Mouse (Mus musculus) adrenal gland, postnatal 36 days (tissue): ENCODE results near the gene Crhr2. TPM values are rescaled to one million over a fixed set of nuclear protein-coding genes. Genes with fewer than 3 reads are reported as not detected.

ENCODE experiments used
- DNase-seq, 2 experiments: peaks; one replicate each; pipeline ENCODE4 v3.0.0; 2021; ENCODE audit warnings: mixed read lengths in 1 of 2
- total RNA-seq, 2 experiments: library from RNA; stranded (reverse); gene quantifications; 2 replicates each; pipeline ENCODE4 v1.2.3; 2021

Crhr2 gene
- total RNA-seq, 2 experiments from 2014 or later, result not detected

DNA sequence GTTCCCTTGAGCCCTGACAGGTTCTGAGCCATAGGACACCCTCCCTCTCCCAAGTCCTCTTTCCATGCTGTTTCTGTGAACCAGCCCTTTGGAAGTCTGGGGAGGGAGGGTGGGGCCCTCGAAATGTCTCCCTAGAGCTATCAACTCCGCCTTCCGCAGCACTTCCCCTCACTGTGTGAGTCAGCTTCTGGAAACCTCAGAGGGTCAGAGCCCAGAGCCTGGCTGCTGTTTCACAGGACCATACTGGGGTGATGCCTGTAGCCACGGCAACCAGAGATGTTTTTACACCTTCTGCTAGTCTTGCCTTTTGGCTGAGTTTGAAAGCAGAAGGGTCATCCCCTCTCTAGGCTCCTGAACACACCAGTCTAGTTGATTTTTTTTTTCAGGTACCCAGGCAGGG, 9.8 kb downstream of the Crhr2 start:
- DNase-seq, result no peak

DNA sequence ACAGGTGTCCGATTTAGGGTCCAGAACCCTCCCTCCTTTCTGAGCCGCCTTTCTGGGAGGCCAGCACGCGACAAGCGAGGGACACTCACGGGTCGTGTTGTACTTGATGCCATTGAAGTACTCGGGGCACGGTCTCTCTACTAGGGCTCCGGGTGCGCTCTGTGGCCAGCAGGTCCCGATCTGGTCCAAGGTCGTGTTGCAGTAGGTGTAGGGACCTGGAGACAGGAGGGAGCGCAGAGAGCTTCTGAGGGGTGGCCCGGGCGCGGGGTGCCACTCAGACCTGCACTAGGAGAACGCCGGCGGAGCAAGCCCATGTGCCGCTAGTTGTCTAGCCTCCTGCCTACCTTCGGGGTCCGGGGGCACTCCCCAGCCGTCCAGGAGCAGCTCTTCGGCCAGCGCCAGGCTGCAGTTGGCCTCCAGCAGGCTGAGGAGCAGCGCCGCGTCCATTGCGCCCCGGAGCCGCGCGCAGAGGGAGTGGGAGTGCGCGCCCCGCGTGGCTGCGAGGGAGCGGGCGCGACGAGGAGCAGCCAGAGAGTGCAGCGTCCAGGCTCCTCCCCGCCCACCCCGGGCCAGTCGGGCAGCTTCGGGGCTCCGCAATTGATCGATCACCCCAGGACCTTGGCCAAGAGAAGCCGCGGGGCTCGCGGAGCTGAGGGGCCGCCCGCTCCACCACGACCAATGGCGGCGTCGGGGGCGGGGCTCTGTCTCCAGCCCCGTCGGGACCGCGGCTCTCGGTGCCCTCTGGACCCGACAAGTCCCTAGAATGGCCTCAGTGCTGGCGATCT, 15.3 kb downstream of the Crhr2 start:
- peak; percentile 42 to 55 for DNase-seq

DNA sequence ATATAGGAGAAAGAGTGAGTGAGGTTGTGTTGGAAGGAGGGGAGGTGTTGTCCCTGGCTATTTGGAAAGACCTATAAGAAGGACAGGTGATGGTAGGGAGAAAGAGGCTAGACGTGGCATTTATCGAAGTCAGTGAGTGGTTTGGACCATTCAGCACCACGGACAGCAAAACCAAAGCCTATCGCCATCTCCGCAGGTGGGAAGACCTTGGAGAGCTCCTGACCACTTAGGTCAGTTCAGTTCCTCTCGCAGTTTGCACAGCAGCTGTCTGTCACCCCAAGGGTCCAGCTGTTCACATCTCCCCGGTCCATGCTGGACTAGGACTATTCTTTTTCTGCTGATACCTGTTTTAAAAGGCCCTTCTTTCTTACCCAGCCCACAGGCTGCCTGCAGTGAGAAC, 24.5 kb downstream of the Crhr2 start:
- DNase-seq, result peak; percentile 56 to 63

DNA sequence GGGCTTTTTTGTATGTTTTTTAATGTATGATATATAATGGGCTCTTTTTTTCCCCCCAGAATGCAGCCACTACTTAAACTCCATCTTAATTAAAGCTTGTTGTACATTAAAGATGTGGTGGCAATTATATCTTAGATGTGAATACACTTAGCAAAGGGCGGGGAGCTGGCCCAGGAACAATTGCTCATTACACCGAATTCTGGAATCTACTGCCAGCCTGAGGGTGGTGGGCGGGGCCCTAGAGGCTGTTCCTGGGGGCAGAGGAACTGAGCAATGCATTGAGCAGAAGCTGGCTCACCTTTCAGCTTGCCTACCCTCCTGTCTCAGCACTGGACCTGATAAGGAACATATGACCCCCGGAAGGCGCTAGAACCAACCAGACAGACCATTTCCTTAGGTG, 34.2 kb downstream of the Crhr2 start:
- no peak for DNase-seq

DNA sequence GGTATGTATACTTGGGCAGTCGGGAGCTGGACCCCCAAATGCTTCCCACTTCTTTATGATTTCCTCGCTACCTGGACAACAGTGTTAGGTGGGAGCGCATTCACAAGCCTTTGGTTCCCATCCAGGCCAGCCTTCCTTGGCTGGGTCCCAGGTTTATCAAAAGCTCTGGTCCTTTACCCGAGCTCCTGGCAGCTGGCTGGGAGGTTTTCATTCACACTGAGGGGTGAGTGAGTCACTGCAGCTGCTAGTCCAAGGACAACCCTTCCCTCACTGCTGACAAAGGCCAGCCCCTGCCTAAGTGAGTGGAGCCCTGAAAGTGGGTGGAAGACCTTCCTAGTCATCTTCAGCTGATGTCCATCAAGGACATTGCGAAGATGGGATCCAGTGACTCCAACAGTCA, 34.8 kb downstream of the Crhr2 start:
- DNase-seq, result peak; percentile 78

DNA sequence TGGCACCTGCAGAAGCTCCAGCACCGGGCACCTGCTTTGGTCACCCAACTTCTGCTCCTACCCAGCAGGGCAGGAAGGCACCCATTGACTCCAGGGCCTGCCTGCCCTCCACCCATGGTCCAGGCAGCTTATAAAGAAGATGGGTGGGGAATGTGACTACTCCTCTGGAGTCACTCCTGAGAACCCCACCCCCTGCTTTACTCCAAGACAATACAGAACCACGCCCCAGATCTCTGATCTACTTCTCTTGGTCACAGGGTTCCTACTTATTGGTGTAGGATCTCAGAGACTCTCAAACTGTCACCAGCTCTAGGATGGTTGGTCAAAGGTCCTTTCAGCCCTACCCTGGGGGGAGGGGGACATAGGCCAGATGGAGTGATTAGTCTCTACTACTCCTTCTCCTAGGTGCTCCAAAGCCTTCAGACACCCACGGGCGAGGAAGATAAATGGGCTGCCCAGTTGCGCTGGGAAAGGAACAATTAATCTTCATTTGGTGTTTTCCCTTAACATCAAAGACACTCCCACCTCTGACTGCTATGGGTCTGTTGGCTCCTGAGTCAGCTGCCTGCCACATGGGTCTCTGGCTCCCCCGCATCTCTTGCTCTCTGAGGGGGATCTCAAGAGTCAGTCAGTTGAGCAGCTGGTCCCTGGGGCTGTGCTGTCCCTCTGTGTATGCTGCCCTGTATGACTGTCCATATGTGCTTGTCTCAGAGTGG, 39.2 kb downstream of the Crhr2 start:
- no peak for DNase-seq

DNA sequence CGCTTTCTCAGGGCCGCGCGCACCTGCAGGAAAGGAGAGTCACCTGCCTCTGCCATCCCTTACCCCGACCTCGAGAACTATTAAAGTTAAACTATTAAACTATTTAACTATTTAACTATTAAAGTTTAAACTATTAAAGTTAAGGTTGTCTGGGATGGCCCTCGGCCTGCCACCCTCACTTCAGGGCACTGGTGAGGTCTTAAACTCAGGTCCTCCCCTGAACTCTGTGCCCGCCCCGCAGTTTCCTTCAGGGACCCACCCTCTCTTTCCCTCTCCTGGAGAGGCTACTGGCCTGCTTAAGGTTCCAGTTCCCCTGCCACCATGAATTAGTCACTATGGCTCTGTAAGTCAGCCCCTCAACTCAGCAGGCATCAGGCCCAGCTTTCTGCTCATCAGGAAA, 41.4 kb downstream of the Crhr2 start:
- no peak for DNase-seq

DNA sequence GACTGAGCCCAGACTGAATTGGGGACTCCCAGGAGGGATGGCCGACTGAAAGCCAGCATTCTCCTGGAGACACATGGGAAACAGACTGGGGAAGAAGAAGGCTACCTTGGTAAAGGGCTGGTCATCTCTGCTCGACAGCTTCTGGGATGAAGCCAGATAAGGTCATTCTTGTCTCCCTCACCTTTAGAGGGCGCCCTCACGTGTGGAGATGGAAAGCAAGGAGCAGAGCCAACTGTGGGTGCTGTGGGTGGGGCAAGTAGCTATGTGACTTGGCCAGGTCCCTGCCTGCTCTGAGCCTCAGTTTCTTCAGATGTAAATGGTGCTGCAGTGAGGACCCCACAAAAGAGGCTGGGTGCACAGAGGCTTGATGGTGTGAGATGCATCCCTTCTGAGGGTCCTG, 42.2 kb downstream of the Crhr2 start:
- DNase-seq, result peak; percentile 8 to 26

DNA sequence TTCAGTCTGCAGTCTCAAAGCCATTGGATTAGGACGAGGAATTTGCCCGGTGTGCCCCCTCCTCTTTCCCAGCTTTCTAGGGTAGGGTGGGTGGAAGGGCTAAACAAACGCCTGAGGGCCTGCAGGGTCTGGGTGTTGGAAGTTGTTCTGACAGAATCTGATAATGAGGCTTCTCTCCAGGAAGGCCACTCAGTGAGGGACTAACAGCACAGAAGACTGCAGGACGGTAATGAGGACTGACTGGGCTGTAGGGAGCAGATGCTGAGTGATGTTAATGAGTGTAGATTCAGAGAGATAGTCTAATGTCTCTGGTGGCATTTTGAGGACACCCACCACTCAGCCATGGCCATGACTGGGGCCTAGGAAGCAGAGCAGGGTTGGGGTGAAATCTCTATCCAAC, 45.5 kb downstream of the Crhr2 start:
- no peak for DNase-seq

DNA sequence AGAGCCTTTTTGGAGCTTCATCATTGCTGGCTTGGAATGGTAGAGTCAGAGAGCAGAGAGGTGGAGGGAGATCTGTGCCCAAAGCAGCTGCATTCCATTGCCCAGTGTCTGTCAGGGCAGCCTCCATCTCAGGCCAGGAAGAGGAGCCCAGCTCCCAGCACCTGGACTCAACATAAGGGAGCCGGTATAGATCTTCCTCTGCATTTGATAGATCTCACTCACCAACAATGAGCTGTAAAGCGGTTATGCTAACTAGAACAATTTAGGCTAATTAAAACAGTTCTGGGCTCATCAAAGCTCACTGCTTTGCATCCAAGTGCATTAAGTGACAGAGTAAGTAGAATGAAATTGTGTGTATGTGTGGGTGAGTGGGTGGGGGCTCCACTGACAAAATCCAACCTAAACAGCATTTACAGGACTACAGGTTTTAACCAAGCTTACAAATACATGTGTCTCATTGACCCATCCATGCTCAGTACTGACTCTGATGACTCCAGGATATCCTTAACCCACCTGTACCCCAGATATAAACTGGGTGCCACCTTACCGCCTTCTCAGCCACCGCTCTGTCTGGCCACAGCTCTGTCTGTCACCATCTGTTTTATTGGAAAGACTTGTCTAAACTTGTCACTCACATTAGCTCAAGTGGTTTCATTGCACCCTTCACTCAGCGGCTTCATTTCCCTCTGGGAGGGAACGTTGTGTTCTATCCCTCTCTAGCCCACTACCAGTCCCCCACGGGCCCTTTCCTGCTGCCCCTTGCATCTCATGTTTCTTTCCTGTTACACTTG, 50.4 kb downstream of the Crhr2 start:
- no peak for DNase-seq

DNA sequence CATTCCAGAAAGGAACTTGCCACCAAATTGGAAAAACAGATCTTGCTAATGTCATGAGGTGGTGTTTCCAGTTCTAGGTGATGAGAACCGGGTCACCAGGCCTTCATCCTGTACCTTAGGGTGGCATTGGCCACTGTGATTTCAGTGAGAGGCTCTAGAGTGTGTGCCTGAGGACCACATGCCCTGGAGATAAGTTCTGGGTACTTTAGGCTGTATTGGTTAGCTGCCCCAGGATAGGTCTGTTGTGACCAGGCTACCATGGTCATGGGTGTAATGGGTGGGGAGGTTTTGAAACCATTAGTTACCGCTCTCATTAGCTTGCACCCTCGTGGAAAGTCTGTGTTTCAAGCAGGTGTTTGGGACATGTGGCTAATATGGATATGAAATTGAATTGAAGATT, 51.4 kb downstream of the Crhr2 start:
- no peak for DNase-seq

DNA sequence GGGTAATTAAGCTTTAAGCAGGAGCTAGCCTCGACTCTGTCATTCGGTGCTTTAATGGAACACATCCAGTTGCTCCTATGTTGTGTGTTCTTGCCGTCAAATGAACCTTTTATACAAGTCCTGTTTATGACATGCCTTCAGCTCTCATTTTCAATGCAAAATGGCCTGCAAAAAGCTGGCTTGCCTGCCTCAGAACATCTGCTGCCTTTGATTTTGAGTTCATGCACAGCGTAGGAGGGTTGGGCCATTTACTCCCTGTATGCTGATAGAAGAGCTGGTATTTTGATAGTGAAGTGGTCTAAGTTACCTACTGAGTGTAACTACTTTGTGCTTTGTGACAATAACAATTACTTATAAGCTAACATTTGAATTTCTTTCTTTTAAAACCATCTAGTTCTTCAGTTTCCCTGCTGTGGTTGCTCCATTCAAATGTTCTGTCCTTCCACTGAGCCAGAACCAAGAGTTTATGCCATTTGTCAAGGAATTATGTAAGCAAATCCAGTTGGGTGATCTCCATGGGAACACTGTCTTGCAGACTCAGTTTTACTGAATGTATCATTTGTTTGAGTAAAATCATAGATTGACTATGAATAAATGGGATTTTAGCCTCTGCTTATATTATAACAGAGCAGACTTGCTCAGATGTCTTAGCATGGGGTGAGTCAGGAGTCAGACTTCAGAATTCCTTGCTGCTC, 56.1 kb downstream of the Crhr2 start:
- DNase-seq, result no peak

DNA sequence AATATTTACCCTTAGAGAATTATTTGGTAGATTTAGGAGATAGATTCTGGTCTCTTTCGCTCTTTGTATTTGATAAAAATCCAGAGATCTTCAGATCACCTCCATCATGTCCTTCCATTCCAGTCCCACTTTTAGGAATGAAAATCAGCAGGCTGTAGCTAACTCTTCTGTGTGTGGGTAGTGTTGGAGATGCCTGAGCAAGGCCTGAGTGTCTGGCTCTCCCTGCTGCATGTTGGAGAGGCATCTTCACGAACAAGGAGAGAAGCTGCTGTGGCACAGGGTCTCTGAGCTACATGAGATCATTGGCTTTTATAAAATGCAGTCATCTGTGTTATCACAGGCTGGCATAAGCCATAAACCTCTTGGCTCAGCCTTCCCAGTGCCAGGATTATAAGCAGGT, 66.9 kb downstream of the Crhr2 start:
- no peak for DNase-seq

DNA sequence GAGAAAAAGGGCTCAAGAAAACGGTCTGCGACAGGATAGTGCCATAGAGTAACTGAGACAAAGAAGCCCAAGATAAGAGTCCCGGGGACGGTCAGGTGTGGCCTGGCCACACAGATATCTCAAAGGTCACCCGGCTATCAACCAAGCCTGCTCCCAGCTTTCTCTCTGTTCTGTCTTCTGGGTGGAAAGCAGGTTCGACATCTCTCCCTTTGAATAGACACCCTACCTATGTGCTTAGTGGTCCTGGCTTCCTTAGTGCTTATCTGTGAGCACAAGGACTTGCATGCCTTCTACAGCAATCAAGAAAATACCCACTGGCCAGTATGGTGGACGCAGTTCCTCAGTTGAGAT, 68.4 kb downstream of the Crhr2 start:
- DNase-seq, result no peak

DNA sequence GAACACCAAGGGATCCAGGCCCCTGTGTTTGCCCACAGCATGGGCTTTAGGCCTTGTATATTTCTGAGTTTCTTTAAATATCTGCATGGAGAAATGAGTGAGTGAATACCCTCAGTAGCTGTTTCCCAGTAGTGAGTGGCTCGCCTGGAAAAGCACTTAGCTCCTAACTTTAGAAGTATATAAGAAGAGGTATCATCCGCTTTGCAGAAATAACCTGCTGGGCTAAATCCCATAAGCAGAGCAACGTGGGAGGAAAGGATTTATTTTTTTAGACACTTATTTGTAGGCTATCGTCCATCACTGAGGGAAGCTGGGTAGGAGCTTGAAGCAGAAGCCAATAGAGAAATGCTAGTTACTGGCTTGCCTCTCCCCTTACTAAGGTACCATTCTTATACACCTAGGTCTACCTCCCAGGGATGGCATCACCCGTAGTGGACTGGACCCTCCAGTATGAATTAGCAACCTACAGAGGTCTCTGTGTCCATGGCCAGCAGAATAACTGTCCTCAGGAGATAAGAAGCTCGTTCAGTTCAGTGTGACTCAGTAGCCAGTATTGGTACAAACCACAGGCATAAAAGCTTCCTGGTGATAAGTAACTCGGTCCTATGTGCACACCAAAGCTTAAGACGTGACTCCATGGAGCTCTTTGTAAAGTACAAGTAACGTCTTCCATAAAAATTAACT, 68.9 kb downstream of the Crhr2 start:
- DNase-seq, result no peak

DNA sequence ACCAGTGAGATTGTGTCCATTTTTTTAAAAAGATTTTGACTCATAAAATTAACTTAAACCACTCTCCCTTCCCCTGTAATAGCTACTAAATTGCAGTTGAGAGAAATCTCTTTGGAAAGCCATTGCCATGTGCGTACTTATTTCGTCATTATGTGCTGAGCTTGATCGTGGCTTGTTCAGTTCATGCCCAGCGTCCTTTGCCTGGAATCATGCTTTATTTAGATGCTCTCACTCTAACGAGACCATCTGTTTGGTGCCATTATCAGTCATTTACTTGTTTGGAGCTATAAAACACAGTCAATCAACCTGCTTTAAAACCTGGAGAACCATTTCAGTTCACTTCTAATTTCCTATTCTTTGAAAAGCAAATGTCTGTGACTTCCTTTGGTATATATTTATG, 70.6 kb downstream of the Crhr2 start:
- no peak for DNase-seq

DNA sequence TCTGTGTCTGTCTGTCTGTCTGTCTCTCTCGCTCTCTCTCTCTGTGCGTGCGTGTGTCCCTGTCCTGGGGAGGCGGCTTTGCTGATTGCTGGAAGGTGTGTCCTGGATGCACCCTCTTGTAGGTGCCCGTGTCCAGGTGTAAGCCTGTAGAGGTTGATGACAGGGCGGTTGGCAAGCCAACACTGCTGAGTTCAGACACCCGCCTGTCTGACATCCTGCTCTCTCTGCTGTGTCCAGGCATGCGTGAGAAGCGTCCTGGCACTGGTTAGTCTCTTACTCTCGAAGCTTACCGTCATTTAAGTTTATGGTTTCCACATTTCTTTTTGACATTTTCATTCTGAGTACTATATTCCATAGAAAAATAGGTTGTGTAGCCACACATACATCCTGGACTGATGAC, 71.5 kb downstream of the Crhr2 start:
- no peak for DNase-seq

DNA sequence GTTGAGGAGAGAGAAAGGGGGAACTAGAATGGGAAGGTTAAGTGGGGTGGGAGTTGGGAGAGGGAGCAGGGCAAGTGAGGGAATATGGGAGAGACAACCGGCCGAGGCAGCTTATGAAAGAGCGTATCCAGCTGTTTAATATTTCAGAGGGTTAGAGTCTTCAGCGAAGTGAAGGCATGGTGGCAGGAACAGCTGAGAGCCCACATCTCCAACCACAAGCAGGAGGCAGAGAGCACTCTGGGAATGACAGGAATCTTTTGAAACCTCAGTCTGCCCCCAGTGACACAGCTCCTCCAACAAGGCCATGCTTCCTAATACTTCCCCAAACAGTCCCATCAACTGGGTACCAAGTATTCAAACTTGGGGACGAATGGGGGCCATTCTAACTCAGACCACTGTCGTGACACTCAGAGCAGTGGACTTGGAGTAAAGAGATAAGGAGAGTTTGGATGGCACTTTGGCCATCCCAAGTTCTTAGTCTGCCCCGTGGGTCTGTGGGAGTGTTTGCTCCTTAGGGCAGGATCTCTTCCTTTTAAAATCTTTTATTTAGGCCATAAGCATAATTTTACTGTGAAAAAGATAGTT, 72.5 kb downstream of the Crhr2 start:
- no peak for DNase-seq

DNA sequence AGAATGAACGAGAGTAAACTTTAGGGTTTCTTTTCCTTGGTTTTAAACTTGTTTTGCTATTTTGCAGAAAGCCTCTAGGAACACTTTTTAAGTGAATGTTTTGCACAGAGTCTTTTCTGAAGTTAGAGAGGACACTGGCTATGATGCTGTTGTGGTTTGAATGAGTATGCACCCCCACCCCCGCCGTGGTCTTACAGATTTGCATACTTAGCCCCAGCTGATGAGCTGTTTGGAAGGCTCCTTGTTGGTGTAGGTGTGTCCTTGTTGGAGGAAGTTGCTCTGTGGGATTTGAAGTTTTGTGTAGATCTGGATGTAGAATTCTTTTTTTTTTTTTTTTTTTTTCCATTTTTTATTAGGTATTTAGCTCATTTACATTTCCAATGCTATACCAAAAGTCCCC, 75.4 kb downstream of the Crhr2 start:
- DNase-seq, result no peak

DNA sequence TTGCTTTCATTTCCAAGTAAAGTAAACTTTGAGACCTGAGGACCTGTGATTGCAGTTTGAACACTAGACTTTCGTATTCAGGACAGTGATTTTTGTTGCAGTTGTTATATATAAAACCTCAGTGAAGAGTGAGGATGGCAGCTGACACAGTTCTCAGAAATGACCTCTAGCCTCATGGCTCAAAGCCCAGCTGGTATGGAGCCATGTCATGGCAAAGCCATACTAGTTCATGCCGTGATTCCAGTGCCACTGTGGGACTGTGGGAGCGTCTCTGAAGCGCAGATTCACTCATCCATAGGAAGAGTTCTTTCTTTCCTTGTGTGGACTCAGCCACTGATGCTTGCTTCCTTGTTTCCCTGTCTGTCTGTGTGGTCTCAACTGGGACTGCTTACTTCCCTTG, 78.3 kb downstream of the Crhr2 start:
- DNase-seq, result peak in 1 of 2 experiments; percentile 26

DNA sequence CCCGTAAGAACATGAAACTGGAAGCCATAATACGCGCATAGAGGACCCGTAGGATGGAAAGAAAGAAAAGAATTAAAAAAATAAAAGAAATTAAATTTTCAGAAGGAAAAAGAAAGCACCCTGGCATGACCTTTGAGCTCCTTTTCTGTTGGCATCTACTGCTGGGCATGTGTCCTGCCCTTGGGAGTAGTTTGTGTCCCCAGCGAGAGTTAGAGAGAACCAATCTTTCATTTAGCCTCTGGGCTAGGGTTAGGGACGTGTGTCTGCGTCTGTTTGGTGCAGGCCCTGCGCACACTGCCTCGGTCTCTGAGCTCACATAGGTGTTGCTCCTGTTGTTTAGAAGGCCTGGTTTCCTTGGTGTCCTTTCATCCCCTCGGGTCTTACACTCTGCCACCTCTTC, 83.6 kb downstream of the Crhr2 start:
- peak in 1 of 2 experiments; percentile 21 for DNase-seq

DNA sequence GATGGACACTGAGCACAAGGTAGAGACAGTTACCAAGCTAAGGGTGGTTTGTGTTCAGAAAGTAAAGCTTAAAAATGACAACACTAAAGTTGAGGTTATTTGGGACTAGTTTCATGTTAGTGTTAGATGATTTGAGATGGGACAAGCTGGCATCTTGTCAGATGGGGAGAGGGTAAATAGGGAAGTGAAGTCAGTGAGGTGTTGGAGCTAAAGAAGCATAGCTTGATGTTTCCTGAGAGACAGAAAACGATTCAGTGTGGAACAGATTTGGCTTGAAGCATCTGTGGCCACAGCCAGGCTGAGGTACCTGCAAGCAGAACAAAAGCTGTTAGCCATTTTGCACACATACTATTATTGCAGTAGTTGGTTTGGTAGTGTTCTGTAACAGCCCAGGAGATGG, 87.5 kb downstream of the Crhr2 start:
- no peak for DNase-seq
